Mouse (Mus musculus): ENCODE data around the gene Zfyve28. TPM values are rescaled to one million over a fixed set of nuclear protein-coding genes. Genes with fewer than 3 reads are reported as not detected.

Zfyve28 gene
- total RNA-seq, 2 experiments from 2014 or later = 0.68 to 0.83 TPM

DNA sequence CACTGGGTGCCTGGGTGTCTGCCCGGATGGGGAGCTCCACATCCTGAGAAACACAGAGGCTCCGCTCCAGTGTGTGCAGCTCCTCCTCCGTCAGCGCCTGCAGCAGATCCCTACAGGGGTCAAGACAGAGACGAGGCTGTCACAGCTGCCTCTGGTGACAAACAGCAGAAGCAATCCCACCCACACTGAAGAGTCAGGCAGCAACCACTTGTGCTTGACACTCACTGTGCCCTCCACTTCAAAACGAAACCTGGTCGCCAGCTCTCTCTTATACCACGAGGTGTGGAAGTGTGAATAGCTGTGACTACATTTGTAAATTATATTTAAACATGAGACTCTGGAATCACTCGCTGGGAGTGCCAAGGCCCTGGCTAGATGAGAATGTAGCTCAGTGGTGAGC, 70.5 kb downstream of the Zfyve28 start:
- no peak for DNase-seq

DNA sequence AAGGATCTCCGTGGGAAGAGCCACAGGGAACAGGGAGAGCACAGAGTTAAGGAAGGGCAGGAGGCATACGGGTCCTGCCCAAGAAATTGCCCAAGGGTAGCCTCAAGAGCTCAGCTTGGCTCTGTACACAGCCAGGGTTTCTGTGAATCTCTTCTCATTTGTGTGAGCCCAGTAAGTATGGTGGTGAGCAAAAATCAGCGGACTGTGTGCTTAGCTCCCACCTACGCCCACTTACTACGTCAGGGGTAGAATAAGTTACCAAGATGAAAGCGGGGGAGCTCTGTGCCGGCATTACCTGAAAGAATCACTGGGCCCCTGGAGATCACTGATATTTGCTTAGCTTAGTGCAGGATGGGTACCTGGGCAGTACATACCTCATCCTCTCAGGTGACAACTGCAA, 72.2 kb downstream of the Zfyve28 start:
- no peak for DNase-seq
- intact Hi-C loops (cut with DNase I) = no loop called here

More for the DNA sequence above, 70.5 kb downstream of the Zfyve28 start:
- intact Hi-C loops (cut with DNase I) = no loop called here

DNA sequence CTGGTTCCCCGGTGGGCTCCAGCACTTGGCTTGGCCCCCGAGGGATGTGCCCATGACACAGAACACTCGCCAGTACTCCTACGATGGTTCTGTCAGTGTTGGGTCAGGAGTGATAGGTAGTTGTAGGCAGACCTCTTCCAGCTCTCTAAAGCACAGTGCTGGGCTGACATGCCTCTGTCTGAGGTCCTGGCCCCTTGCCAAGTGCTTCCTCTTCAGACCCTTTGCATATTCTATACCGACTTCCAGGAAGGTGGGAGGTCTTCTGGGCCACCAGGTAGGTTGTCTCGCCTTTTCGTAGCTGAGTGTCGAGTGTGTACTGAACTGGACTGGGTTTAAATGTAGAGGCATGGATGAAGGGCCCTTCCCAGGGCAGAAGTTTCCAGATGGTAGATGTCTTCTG, 74.6 kb downstream of the Zfyve28 start:
- DNase-seq = no peak
- intact Hi-C loops (cut with DNase I) = no loop called here

DNA sequence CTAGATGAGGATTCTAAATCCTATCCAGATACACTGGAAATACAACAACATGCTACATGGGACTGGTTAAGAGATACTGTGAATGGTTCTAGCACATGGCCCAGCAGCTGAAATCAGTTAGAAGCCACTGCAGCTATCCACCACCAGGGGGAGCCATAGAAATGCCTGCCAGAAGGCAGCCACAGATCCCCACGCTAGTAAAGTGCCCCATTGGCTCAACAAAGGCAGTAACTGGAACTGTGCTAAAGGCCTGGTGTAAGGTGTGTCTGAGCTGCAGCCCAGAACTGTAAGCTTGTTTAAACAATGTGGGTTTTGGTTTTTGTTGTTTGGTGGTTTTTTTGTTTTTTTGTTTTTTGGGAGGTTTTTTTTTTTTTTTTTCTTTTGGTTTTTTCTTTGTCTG, 78.0 kb downstream of the Zfyve28 start:
- intact Hi-C loops (cut with DNase I) = loop anchor here (1.0 kb wide), 1 partner anchor 45 kb away; no protein-coding TSS in a partner anchor
- peak; percentile 74 to 78 for DNase-seq

DNA sequence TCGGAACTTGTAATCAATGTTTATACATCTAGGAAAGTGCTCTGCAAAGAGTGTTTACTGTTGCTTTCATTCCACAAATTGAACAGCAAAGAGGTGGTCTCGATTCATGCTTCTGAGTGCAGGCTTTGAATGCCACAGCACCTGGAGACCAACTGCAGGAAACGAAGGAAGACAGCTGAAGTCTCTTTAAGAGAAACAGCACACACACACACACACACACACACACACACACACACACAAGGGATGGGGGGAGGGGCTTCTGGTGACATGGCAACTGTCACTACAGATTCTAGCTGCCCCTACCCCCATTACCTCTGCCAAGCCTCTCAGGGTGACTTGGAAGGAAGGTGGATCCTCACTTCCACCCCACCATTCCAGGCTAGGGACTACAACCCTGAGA, 80.7 kb downstream of the Zfyve28 start:
- no peak for DNase-seq
- intact Hi-C loops (cut with DNase I) = loop anchor here (5.0 kb wide), 1 partner anchor 110 kb away; no protein-coding TSS in a partner anchor

DNA sequence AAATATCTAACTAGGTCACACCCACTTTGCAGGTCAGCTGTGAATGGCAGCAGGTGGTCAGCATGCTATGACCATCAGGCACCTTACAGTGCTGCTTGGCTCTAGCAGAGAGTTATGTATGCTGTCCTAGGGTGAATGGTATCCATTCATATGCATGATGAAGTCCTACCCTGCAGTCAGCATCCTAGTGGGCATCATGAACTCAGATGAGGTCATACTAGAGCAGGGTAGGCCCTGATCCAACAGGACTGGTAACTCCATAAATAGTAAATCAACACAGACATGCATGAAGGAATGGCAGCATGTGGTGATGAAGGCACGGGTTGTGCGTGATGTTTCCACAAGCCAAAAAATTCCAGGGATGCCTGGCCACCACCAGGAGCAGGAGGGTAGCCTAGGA, 82.5 kb downstream of the Zfyve28 start:
- intact Hi-C loops (cut with DNase I) = loop anchor here (5.0 kb wide), 1 partner anchor 108 kb away; no protein-coding TSS in a partner anchor

DNA sequence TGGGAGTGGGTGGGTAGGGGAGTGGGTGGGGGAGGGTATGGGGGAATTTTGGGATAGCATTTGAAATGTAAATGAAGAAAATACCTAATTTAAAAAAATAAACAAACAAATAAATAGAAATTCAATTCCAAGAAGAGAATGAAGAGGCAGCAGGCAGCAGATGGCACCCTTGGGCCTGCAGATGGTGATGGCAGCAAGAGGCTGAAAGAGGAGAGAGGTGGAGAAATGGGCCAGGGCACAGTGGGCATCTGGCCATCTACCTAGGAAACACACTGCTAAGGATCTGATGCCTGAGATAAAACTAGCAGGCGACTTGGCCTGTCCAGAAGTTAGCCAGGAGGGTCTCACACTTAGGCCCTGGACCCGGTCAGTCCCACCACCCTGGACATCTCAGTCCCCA, 83.3 kb downstream of the Zfyve28 start:
- DNase-seq = no peak
- intact Hi-C loops (cut with DNase I) = loop anchor here (5.0 kb wide), 1 partner anchor 108 kb away; no protein-coding TSS in a partner anchor

More for the DNA sequence above, 82.5 kb downstream of the Zfyve28 start:
- DNase-seq = no peak

DNA sequence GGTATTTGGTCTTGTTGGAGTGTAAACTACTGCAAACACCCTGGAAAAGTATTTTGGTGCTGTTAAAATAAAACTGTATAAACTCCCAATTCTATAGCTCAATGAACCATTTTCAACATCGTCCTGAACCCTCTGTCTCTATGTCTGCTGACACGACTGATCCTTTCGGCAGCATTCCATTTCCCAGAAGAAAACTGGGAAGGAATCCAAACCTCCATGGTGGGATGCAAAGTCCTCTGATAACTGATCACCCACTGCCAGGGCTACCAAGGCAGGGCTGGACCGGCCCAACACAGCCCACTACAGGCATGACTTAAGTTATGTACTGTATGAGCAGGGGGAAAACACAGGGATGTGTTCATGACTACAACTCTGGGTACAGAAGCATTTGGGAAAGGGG, 86.2 kb downstream of the Zfyve28 start:
- intact Hi-C loops (cut with DNase I) = no loop called here
- no peak for DNase-seq

DNA sequence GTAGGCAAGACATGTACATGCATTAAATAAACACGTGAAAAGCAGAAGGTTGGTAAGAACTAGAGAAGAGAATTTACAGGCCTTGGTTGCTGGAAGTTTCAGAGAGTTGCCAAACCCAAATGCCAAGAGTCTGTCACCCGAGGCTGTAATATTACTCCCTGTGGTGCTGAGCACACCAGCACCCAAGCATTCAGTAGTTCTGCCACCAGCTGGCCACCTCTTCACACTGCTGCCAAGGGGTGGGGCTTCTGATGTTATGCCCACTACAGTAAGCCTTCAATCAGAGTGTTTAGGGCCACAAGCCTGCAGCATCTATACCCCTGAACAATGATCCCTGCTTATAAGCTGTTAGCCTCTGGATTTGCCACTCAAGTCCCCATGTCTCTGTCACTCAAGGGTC, 86.9 kb downstream of the Zfyve28 start:
- intact Hi-C loops (cut with DNase I) = no loop called here
- DNase-seq = no peak

DNA sequence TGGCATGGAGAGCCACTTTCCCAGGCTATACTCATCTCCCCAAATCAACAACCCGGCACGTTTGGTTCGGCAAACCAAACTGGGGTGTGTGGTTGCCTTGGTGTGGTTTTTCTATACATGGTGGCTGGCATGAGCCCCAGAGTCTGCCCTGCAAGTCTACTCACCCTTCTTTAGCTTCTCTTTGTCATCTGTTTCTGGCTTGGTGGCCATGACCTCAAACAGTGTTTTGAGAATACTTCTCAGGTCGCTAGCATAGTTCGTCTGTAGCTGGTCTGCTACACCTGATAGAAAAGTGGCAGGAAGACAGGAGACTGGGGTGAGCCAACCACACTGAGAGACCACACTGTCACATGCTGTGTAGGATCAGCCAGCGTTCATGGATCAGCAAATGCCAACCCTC, 89.6 kb downstream of the Zfyve28 start:
- no peak for DNase-seq
- intact Hi-C loops (cut with DNase I) = no loop called here

DNA sequence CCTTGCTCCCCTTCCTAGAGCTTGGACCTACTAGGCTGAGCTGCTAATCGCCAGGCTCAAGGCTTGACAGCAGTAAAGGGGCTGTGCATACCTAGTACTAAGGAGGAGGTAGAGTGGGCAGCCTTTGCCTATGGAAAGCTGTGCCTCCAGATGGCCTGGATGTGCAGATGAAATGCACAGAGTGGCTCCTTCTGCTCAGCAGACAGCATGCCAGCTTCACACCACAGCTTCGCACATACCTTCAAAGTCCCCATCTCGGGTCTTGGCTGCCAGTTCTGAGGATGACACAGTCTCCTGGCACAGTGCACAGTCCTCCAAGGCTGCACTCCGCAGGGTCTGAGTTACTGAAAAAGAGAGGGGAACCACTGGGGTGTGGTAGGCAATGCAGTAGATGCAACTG, 91.0 kb downstream of the Zfyve28 start:
- intact Hi-C loops (cut with DNase I) = no loop called here

DNA sequence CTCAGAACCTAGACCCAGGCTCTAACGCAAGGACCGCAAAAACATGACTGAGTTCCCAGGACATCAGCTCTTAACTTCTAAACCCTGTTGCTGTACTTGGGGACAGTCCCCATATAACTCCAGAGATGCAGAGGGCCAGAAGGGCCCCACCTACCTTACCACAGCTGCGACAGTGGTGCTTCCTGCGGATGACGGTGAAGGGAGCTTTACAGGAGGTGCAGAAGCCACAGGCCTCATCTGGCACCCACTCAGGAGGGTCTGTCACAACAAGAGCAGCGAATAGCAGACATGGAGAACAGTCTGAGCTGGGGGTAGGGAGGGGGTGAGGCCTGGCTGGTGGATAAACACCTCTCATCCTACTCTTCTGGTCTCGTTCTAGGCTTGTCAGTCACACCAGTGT, 91.8 kb downstream of the Zfyve28 start:
- no peak for DNase-seq
- intact Hi-C loops (cut with DNase I) = no loop called here

More for the DNA sequence above, 91.0 kb downstream of the Zfyve28 start:
- no peak for DNase-seq

DNA sequence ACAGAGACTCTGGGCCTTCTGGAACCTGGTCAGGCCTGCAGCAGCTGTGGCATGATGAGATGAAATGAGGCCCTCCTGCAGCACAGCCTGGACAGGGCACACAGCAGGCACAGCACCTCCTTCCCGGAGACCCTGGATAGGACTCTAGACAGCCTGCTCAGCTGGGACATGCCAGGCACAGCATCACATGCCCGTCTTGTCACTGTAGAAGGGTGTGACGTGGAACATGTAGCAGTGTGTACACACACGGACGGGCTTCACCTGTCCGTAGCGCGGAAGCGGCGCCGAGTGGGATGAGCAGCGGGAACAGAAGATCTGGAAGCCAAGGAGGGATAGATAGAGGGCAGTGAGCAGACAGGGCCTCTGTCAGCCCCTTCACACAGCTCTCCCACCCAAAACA, 92.5 kb downstream of the Zfyve28 start:
- DNase-seq = no peak
- intact Hi-C loops (cut with DNase I) = no loop called here

DNA sequence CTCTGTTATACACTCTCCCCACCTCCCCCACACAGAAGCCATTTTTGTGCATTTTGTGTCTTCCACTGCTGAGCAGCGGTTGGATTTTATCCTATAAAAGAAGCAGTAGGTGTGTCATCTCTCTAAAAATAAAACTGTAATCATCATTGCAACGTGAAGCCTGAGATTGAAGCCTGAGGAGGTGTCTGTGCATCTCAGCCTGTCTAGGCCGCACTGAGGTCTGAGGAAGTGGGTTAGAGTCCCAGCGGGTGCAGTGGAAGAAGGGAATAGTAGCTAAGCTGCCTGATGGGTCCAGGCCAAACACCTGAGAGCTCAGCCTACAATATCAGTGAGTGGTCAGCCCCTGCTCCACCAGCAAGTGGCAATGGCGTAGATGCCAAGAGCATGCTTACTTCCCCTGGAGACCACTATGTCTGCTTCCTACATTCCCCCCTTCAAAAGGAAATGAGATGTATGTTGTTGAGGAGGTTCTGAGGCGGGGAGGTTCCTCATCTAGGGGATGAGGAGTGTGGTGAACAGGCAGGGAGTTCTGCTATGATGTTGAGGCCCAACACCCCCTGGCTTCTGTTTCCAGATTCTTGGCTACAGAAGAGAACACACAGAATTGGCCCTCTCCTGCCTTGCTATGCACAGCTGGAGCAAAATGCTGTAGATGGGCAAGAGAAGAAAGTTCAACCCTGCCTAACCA, 93.1 kb downstream of the Zfyve28 start:
- intact Hi-C loops (cut with DNase I) = loop anchor here (5.0 kb wide), 1 partner anchor 98 kb away; no protein-coding TSS in a partner anchor
- DNase-seq = no peak

DNA sequence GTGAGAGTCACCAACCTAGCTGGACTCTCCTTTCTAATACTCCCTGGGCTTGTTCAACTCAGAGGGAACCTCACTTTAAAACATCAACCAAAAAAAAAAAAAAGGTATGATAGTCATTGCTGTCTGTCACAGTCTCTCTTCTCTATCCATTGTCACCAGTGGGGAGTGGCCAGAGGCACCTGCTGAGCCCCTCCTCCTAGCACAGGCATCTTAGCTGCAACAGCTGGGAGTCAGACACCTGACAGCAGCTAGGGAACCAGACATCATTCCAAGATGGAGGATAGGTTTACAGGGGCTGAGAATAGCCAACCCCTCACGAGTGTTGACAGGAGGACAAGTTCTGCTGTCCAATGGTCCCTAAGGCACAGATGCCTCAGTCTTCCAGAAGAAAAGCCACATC, 93.8 kb downstream of the Zfyve28 start:
- intact Hi-C loops (cut with DNase I) = loop anchor here (5.0 kb wide), 1 partner anchor 97 kb away; no protein-coding TSS in a partner anchor
- no peak for DNase-seq

DNA sequence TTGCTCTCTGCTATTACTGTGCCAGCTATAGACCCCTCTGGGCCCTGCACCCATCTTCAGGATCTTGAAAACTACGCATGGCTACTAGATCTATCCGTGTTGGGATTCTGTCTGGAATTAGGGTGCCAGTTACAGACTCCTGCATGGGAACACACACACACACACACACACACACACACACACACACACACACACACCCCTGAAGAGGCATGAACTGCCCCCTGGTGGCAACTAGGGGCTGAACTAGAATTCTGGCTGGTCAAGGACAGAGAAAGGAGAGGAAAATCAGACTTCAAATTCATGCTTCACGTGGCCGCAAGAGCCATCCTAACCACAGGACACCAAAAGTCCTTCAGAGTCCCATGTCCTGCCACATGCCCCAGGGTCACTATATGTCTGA, 96.4 kb downstream of the Zfyve28 start:
- no peak for DNase-seq
- intact Hi-C loops (cut with DNase I) = loop anchor here (1.0 to 5.0 kb wide), 2 partner anchors 50 to 95 kb away; no protein-coding TSS in a partner anchor

DNA sequence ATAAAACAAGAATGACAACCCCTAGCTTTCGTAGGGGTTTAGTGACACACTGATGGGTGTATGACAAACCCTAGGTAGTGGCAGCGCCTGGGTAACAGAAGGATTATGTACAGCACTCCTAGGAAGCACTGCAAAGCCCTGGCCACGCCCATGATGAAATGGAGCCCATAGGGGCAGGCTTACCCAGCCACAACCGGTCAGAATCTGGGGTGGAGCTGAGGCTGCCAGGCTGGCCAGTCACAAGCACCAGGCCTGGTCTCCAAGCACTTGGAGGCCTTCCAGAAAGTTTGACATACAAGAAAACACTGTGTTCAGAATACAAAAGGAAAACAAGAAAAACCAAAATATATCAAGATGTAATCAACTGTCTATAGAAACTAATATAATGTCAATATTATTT, 97.2 kb downstream of the Zfyve28 start:
- intact Hi-C loops (cut with DNase I) = loop anchor here (5.0 kb wide), 1 partner anchor 94 kb away; no protein-coding TSS in a partner anchor
- DNase-seq = no peak

DNA sequence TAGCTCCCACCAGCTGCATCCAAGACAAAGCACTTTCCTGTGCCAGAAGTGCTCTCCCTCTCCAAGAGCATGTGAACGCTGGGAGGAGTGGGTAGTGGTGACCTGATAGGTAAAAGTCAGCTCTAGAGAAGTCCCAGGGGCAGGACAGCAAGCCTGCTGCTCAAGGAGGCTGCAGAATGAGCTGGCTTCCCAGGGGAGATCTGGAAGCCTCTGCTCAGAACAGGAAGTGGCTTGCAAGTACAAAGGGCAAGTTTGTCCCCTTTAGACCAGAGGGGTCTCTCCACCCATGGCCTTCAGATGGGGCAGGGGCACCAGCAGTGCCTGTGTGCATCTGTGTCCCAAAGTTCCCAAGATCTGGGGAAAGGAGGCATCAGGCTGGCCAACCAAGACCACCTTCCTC, 98.7 kb downstream of the Zfyve28 start:
- no peak for DNase-seq
- intact Hi-C loops (cut with DNase I) = loop anchor here (10.0 kb wide), 4 partner anchors 255 to 535 kb away; partner anchors contain the start of genes Add1, Nelfa, Slbp and Tacc3

DNA sequence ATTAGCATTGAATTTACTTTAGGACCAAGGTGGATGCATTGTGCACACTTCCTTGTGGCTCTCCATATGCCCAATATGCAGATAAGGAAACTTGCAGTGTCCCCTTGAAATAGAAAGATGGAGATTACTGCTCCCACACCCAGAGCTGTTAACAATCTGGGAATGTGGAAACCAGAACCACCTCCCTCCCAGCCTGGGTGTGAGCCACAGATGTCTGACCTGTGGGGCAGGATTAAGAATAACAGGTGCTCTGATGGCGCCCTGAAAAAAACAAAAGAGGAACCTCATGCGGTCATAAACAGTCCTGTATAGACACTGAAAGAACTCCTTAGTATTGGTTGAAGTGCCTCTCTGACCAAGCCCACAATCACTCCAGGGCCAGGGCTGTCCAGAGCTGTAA, 99.4 kb downstream of the Zfyve28 start:
- intact Hi-C loops (cut with DNase I) = loop anchor here (10.0 kb wide), 4 partner anchors 254 to 534 kb away; partner anchors contain the start of genes Add1, Nelfa, Slbp and Tacc3
- no peak for DNase-seq

DNA sequence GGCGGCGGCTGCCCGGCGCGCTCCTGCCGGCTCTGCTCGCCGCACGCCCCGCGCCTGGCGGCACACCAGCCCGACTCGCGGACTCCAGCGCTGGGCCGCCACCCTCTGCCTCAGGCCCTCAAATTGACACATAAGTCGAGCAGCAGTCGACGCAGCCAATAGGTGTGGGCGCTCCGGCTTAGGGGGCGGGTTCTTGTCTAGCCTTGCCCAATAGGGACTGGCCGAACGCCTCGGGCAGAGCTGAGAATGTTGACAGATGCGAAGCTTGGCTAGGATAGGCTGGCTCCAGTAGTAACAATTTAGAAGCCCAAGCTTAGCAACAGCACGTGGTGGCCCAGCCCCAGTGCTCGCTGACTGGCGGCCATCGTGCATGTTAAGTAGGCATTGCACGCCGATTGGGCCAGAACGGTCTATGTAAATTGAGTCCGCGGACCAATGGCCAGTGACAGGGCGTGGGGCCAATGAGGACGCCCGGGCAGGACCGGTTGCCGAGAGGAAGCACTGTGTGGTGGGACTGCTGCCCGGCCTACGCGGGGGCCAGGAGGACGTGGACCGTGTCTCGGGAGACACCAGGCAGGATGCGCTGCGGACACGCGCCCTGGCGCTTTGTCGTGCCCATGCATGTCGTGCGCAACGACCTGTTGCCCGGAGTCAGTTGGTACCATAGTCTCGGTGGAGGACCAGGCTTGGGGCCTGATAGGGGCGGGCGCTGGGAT, 100.5 kb downstream of the Zfyve28 start, which contains the start of gene Mxd4:
Gene Mxd4 (minus strand): TSS at position 120 of the 716 bp plus-strand sequence.
- intact Hi-C loops (cut with DNase I) = loop anchor here (10.0 kb wide), 4 partner anchors 253 to 533 kb away; partner anchors contain the start of genes Add1, Nelfa, Slbp and Tacc3
- peak; percentile 98 for DNase-seq

DNA sequence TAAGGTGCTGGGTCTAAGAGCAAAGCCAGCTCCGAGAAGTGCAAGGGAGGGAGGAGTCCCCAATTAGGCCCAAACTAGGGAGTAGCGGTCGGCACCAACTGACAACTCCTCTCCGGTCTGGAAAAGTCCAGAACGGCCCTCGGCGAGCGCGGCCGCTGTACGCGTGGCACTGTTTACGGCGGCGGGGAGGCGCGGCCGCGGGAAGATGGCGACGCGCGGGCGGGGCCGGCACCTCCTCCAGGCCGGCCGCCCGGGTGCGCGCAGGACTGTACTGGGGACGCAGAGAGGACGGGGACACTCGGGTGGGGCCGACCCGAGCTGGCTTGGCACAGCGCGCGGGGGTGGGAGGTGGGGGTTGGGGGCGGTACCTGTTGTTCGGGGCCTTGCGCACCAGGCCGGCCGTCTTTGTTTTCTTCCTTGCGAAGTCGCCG, 101.3 kb downstream of the Zfyve28 start:
- intact Hi-C loops (cut with DNase I) = loop anchor here (10.0 kb wide), 4 partner anchors 252 to 532 kb away; partner anchors contain the start of genes Add1, Nelfa, Slbp and Tacc3
- peak; percentile 69 to 80 for DNase-seq
